Mouse (Mus musculus) MEL (cell line): ENCODE measurements around the gene F10. TPM values are rescaled to one million over a fixed set of nuclear protein-coding genes. Genes with fewer than 3 reads are reported as not detected.

ENCODE experiments used
- DNase-seq: peaks from one replicate; pipeline ENCODE4 v3.0.0; 2011; ENCODE audit warnings: low read depth, low spot score
- H3K27ac ChIP-seq: 2 replicates; pipeline ENCODE4 v1.5.1; 2012; ENCODE audit warnings: low read depth, mild to moderate bottlenecking, control low read depth, low read length, moderate library complexity; ENCODE audit not compliant: control insufficient read depth
- H3K27me3 ChIP-seq, 2 experiments: fragments of 150-350 bp in 1 of 2; sonication (generic) in 1 of 2; 2 replicates each; pipeline ENCODE4 v1.6.1; 2012; ENCODE audit warnings: low read length in 2 of 2, mild to moderate bottlenecking in 2 of 2, improper control_type of control experiment in 1 of 2, moderate library complexity in 1 of 2; ENCODE audit not compliant: insufficient read depth in 2 of 2, control insufficient read depth in 1 of 2
- H3K36me3 ChIP-seq, 2 experiments: 2 replicates each; pipeline ENCODE4 v1.6.1; 2012 to 2014; ENCODE audit warnings: low read length in 2 of 2, improper control_type of control experiment in 1 of 2, inconsistent platforms in 1 of 2, mild to moderate bottlenecking in 1 of 2; ENCODE audit not compliant: insufficient read depth in 2 of 2, control insufficient read depth in 1 of 2
- H3K4me1 ChIP-seq, 2 experiments: fragments of 150-350 bp in 1 of 2; sonication (generic) in 1 of 2; 2 replicates each; pipeline ENCODE4 v1.6.1; 2012; ENCODE audit warnings: low read length in 2 of 2, improper control_type of control experiment in 1 of 2, mild to moderate bottlenecking in 1 of 2; ENCODE audit not compliant: insufficient read depth in 2 of 2, control insufficient read depth in 1 of 2
- H3K4me3 ChIP-seq, 2 experiments: fragments of 150-350 bp in 1 of 2; sonication (generic) in 1 of 2; 2 replicates each; pipeline ENCODE4 v1.5.1; 2012; ENCODE audit warnings: low read depth in 2 of 2, low read length in 2 of 2, mild to moderate bottlenecking in 2 of 2, moderate library complexity in 2 of 2, control low read depth in 1 of 2, improper control_type of control experiment in 1 of 2; ENCODE audit not compliant: control insufficient read depth in 1 of 2, insufficient read depth in 1 of 2
- H3K79me2 ChIP-seq: 2 replicates; pipeline ENCODE4 v1.6.1; 2012; ENCODE audit warnings: mild to moderate bottlenecking, low read length, moderate library complexity; ENCODE audit not compliant: control insufficient read depth, poor library complexity, insufficient read depth
- H3K9ac ChIP-seq: 2 replicates; pipeline ENCODE4 v1.6.1; 2012; ENCODE audit warnings: low read depth, mild to moderate bottlenecking, control low read depth, low read length, moderate library complexity; ENCODE audit not compliant: control insufficient read depth, poor library complexity, severe bottlenecking
- H3K9me3 ChIP-seq: fragments of 150-350 bp; sonication (generic); replicated peaks from 2 replicates; pipeline ENCODE4 v1.6.1; 2012; ENCODE audit warnings: mild to moderate bottlenecking, low read length, improper control_type of control experiment, moderate library complexity; ENCODE audit not compliant: insufficient read depth
- BHLHE40 ChIP-seq: IDR thresholded peaks from 2 replicates; pipeline ENCODE4 v1.6.1; 2012; ENCODE audit warnings: low read depth, mild to moderate bottlenecking, inconsistent platforms, low read length, improper control_type of control experiment, borderline replicate concordance
- CHD1 ChIP-seq: IDR thresholded peaks from 2 replicates; pipeline ENCODE4 v1.6.1; 2012; ENCODE audit warnings: low read depth, mild to moderate bottlenecking, inconsistent platforms, low read length, improper control_type of control experiment
- CTCF ChIP-seq, 3 experiments: IDR thresholded peaks in 2 of 3; conservative IDR thresholded peaks in 1 of 3; 2 replicates each; pipeline ENCODE4 v1.5.1; 2011 to 2012; ENCODE audit warnings: low read length in 3 of 3, low read depth in 2 of 3, mild to moderate bottlenecking in 2 of 3, improper control_type of control experiment in 1 of 3, inconsistent platforms in 1 of 3, mixed read lengths in 1 of 3, moderate library complexity in 1 of 3; ENCODE audit not compliant: control insufficient read depth in 1 of 3, insufficient read depth in 1 of 3, poor library complexity in 1 of 3, severe bottlenecking in 1 of 3
- E2F4 ChIP-seq: IDR thresholded peaks from 2 replicates; pipeline ENCODE4 v1.6.1; 2011; ENCODE audit warnings: low read depth, low read length, improper control_type of control experiment, borderline replicate concordance
- ELF1 ChIP-seq: IDR thresholded peaks from 2 replicates; pipeline ENCODE4 v1.6.1; 2014; ENCODE audit warnings: low read depth, mild to moderate bottlenecking, inconsistent platforms, low read length, improper control_type of control experiment, moderate library complexity
- EP300 ChIP-seq, 2 experiments: IDR thresholded peaks; 2 replicates each; pipeline ENCODE4 v1.6.1; 2011; ENCODE audit warnings: improper control_type of control experiment in 2 of 2, low read length in 2 of 2, low read depth in 1 of 2, mild to moderate bottlenecking in 1 of 2
- ETS1 ChIP-seq: IDR thresholded peaks from 2 replicates; pipeline ENCODE4 v1.6.1; 2012; ENCODE audit warnings: low read depth, mild to moderate bottlenecking, inconsistent platforms, low read length, improper control_type of control experiment, moderate library complexity
- GABPA ChIP-seq: IDR thresholded peaks from 2 replicates; pipeline ENCODE4 v1.6.1; 2012; ENCODE audit warnings: low read depth, mild to moderate bottlenecking, inconsistent platforms, low read length, improper control_type of control experiment, moderate library complexity
- MAFK ChIP-seq: IDR thresholded peaks from 2 replicates; pipeline ENCODE4 v1.6.1; 2011; ENCODE audit warnings: low read depth, mild to moderate bottlenecking, low read length, improper control_type of control experiment, borderline replicate concordance
- MAX ChIP-seq: IDR thresholded peaks from 2 replicates; pipeline ENCODE4 v1.6.1; 2011; ENCODE audit warnings: low read length, improper control_type of control experiment
- MAZ ChIP-seq: IDR thresholded peaks from 2 replicates; pipeline ENCODE4 v1.6.1; 2012; ENCODE audit warnings: low read depth, mild to moderate bottlenecking, inconsistent platforms, low read length, improper control_type of control experiment
- NELFE ChIP-seq: IDR thresholded peaks from 2 replicates; pipeline ENCODE4 v1.6.1; 2011; ENCODE audit warnings: low read depth, low read length, improper control_type of control experiment
- POLR2A ChIP-seq, 2 experiments: IDR thresholded peaks; 2 replicates each; pipeline ENCODE4 v1.6.1; 2011 to 2012; ENCODE audit warnings: low read length in 2 of 2, mild to moderate bottlenecking in 2 of 2, control low read depth in 1 of 2, improper control_type of control experiment in 1 of 2, low read depth in 1 of 2, moderate library complexity in 1 of 2; ENCODE audit not compliant: control insufficient read depth in 1 of 2, insufficient read depth in 1 of 2, poor library complexity in 1 of 2
- RAD21 ChIP-seq: IDR thresholded peaks from 2 replicates; pipeline ENCODE4 v1.6.1; 2011; ENCODE audit warnings: mild to moderate bottlenecking, low read depth, low read length, improper control_type of control experiment
- RCOR1 ChIP-seq: IDR thresholded peaks from 2 replicates; pipeline ENCODE4 v1.6.1; 2012; ENCODE audit warnings: low read depth, mild to moderate bottlenecking, inconsistent platforms, low read length, improper control_type of control experiment
- TCF12 ChIP-seq: IDR thresholded peaks from 2 replicates; pipeline ENCODE4 v1.6.1; 2014; ENCODE audit warnings: low read depth, mild to moderate bottlenecking, inconsistent platforms, low read length, improper control_type of control experiment, moderate library complexity
- UBTF ChIP-seq: IDR thresholded peaks from 2 replicates; pipeline ENCODE4 v1.6.1; 2012; ENCODE audit warnings: low read depth, mild to moderate bottlenecking, inconsistent platforms, low read length, improper control_type of control experiment, moderate library complexity, borderline replicate concordance; ENCODE audit not compliant: insufficient read depth
- USF2 ChIP-seq, 2 experiments: IDR thresholded peaks; 2 replicates each; pipeline ENCODE4 v1.6.1; 2011 to 2012; ENCODE audit warnings: improper control_type of control experiment in 2 of 2, low read length in 2 of 2, borderline replicate concordance in 1 of 2, inconsistent platforms in 1 of 2, low read depth in 1 of 2, mild to moderate bottlenecking in 1 of 2; ENCODE audit not compliant: insufficient read depth in 1 of 2
- ZC3H11A ChIP-seq: IDR thresholded peaks from 2 replicates; pipeline ENCODE4 v1.6.1; 2012; ENCODE audit warnings: low read depth, mild to moderate bottlenecking, inconsistent platforms, low read length, improper control_type of control experiment
- ZMIZ1 ChIP-seq: IDR thresholded peaks from 2 replicates; pipeline ENCODE4 v1.6.1; 2012; ENCODE audit warnings: low read depth, mild to moderate bottlenecking, inconsistent platforms, low read length, improper control_type of control experiment, moderate library complexity
- polyA plus RNA-seq, 2 experiments: library from polyadenylated mRNA; stranded (reverse) in 1 of 2; unstranded in 1 of 2; fragments of >175 nt in 1 of 2; fragments of >200 nt in 1 of 2; gene quantifications; 2 replicates each; pipeline versions ENCODE4 v1.2.1 to v1.2.4; 2012; ENCODE audit warnings: low replicate concordance in 2 of 2, low read depth in 1 of 2; ENCODE audit not compliant: insufficient read length in 2 of 2, insufficient read depth in 1 of 2, missing spikeins in 1 of 2
- total RNA-seq: library from RNA; depleted of rRNA; stranded (reverse); fragments of 300-350 nt; gene quantifications from 2 replicates; pipeline ENCODE4 v1.2.3, GENCODE M21; 2012

The F10 gene
- total and polyA plus RNA-seq, 3 experiments = 0.03 to 0.04 TPM; not detected in 1

DNA sequence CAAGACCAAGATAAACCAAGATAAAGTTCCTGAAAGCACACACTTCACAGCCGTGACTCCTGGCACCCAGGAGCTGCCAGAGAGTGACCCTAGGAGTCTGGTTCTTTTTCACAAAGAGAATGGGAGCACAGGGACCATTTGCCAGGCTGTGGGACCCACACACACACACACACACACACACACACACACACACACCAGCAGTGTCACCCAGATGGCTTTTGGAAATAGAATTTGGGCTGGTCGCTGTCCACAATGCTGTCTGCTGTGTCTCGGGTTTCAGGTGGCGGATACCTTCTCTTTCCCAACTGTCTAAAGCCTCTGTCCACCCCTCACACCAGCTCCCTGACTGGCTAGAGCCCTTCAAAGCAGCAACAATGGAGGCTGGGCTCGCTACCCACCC lies 42.6 kb upstream of the F10 start:
- Histone ChIP-seq H3K9ac (no peak overlapping the region), H3K4me3 (no peak overlapping the region), H3K27me3 (no peaks in the 10 kb centered on the region; a peak in 1 of 4 replicates), H3K79me2 (no peaks in the 10 kb centered on the region), H3K9me3 (no peaks in the 10 kb centered on the region), H3K36me3 (no peaks in the 10 kb centered on the region), H3K4me1 (no peaks in the 10 kb centered on the region), H3K27ac (no peak overlapping the region)
- TF ChIP-seq POLR2A (IDR thresholded peaks at IDR 0.05; ENCODE audit: control insufficient read depth in 1 of 2, insufficient read depth in 1 of 2, low read depth in 1 of 2, low read length in 2 of 2, poor library complexity in 1 of 2) (no peak), UBTF (no peak), CHD1 (no peak), NELFE (no peak), ELF1 (no peak), EP300 (IDR thresholded peaks at IDR 0.05; ENCODE audit: low read depth in 1 of 2, low read length in 2 of 2) (no peak), RCOR1 (no peak), TCF12 (no peak), MAFK (no peak), CTCF (IDR thresholded peaks at IDR 0.05 in 2 of 3, conservative IDR thresholded peaks at IDR 0.05 in 1 of 3; ENCODE audit: control insufficient read depth in 1 of 3, insufficient read depth in 1 of 3, low read depth in 2 of 3, low read length in 3 of 3, poor library complexity in 1 of 3, severe bottlenecking in 1 of 3) (no peak), MAX (no peak), ZC3H11A (no peak), RAD21 (no peak), BHLHE40 (no peak), E2F4 (no peak)
- DNase-seq = no peak

GRCm38 (mm10) chr8:12995481-12995880 lies 41.6 kb upstream of the F10 start:
- Histone ChIP-seq H3K9ac (no peak overlapping the region), H3K4me3 (no peak overlapping the region), H3K79me2 (no peaks in the 10 kb centered on the region), H3K27me3 (no peaks in the 10 kb centered on the region), H3K4me1 (no peaks in the 10 kb centered on the region), H3K36me3 (no peaks in the 10 kb centered on the region), H3K27ac (no peak overlapping the region), H3K9me3 (no peaks in the 10 kb centered on the region)
- no peak for TF ChIP-seq MAZ
- no peak for TF ChIP-seq GABPA
- no peak for TF ChIP-seq BHLHE40
- TF ChIP-seq ETS1 = no peak
- no peak for TF ChIP-seq ZMIZ1
- TF ChIP-seq USF2 (IDR thresholded peaks at IDR 0.05; ENCODE audit: borderline replicate concordance in 1 of 2, insufficient read depth in 1 of 2, low read depth in 1 of 2, low read length in 2 of 2) = no peak
- TF ChIP-seq MAX = no peak
- DNase-seq = no peak
